Mouse (Mus musculus) embryonic fibroblast, embryonic 13.5 days (primary cell): ENCODE results near the gene Tusc2. TPM values are rescaled to one million over a fixed set of nuclear protein-coding genes. Genes with fewer than 3 reads are reported as not detected.
A peak's percentile ranks its signal among the peaks of the same experiment; 100 is the strongest.

Experiments
- H3K27ac ChIP-seq: 2 replicates; pipeline ENCODE4 v1.5.1; 2012; ENCODE audit warnings: low read length, control low read depth, inconsistent platforms; ENCODE audit not compliant: insufficient read depth
- H3K4me1 ChIP-seq: 2 replicates; pipeline ENCODE4 v1.6.1; 2011; ENCODE audit warnings: low read length; ENCODE audit not compliant: control insufficient read depth, insufficient read depth
- H3K4me3 ChIP-seq: 2 replicates; pipeline ENCODE4 v1.5.1; 2011; ENCODE audit warnings: mild to moderate bottlenecking, control low read depth, low read length; ENCODE audit not compliant: insufficient read depth
- CTCF ChIP-seq: IDR thresholded peaks from 2 replicates; pipeline ENCODE4 v1.5.1; 2011; ENCODE audit warnings: mild to moderate bottlenecking, control low read depth, low read length, moderate library complexity, borderline replicate concordance; ENCODE audit not compliant: insufficient read depth
- POLR2A ChIP-seq: IDR thresholded peaks from 2 replicates; pipeline ENCODE4 v1.6.1; 2011; ENCODE audit warnings: low read depth, mild to moderate bottlenecking, control low read depth, low read length, moderate library complexity
- polyA plus RNA-seq: library from polyadenylated mRNA; stranded (reverse); fragments of >200 nt; gene quantifications from 2 replicates; pipeline ENCODE4 v1.2.4, GENCODE M21; 2011; ENCODE audit warnings: low read depth; ENCODE audit not compliant: missing spikeins, insufficient read length

Tusc2 gene
- polyA plus RNA-seq, 1 experiment, result 14.5 TPM

DNA sequence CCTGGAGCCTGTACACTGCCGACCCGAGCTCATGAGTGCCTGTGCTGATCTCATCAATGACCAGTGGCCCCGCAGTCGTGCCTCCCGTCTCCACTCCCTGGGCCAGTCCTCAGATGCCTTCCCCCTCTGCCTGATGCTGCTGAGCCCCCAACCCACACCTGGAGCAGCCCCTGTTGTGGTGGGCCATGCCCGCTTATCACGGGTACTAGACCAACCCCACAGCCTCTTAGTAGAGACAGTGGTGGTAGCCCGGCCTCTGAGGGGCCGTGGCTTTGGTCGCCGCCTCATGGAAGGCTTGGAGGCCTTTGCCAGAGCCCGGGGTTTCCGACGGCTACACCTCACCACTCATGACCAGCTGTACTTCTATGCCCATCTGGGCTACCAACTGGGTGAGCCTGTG lies 20.1 kb downstream of the Tusc2 start:
- H3K4me3 ChIP-seq, result no peak overlapping the region
- H3K27ac ChIP-seq, result no peak overlapping the region
- TF ChIP-seq POLR2A, result no peak
- no peak for TF ChIP-seq CTCF
- H3K4me1 ChIP-seq, result peaks cover 5% of the 10 kb centered on the region; the same call in 1 of the 2 replicates

DNA sequence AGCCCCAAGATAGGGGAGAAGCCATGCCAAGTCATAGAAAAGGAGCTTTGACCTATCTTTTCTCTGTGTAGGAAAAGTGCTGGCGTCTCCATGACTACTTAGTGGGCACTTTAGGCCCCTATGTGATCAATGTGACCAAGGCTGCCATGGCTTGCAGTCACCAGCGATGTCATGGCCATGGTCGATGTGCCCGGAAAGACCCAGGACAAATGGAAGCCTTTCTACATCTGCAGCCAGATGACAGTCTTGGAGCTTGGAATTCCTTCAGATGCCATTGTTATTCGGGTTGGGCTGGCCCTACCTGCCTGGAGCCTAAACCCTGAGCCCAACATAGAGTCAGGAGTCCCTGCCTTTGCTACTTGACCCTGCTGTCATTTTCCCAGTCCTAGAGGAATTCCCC lies 23.4 kb downstream of the Tusc2 start:
- Histone ChIP-seq H3K4me3 (no peak overlapping the region), H3K4me1 (peaks cover 5% of the 10 kb centered on the region; the same call in 1 of the 2 replicates), H3K27ac (no peak overlapping the region)
- TF ChIP-seq CTCF (no peak), POLR2A (no peak)

DNA sequence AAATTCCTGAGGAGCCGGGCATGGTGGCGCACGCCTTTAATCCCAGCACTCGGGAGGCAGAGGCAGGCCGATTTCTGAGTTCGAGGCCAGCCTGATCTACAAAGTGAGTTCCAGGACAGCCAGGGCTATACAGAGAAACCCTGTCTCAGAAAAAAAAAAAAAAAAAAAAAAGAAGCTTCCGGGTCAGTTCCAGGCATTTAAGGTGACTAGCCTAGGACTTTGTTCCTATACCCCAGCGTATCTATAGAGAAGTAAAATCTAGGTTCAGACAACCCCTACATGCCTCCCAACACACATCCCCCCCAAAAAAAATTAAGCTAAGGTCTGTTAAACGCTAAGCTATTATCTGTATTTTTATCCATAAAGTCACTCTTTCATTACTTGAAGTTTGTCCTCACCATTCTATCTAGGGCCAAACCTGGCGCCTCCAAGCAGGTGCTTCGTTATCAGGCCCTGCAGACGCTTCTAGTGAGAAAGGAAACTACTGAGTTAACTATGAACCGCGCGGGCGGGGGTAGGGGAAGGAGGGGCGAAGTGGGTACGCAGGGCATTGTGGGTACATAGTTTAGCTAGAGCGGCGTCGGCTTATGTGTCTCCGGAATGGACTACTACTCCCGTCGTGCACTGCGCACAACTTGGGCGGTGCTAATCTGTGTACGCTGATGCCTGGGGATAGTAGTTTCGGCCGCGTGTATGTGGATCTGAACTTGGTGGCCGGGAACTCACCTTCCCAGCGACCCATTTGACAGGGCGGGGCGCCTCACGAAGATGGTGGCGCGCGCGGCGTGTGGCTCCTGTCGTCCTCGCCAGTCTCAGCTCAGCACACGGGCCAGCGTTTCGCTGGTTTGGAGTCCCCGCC lies 24.1 kb downstream of the Tusc2 start, which contains the start of gene Ifrd2:
Gene Ifrd2, plus strand, starts transcription at position 669 of the 859 bp plus-strand sequence.
- peak; percentile 71 for TF ChIP-seq POLR2A
- TF ChIP-seq CTCF, result no peak
- Histone ChIP-seq H3K4me1 (peaks cover 5% of the 10 kb centered on the region; the same call in 1 of the 2 replicates), H3K27ac (no peak within 1 kb of the TSS), H3K4me3 (peak within 1 kb of the TSS; percentile 78)

DNA sequence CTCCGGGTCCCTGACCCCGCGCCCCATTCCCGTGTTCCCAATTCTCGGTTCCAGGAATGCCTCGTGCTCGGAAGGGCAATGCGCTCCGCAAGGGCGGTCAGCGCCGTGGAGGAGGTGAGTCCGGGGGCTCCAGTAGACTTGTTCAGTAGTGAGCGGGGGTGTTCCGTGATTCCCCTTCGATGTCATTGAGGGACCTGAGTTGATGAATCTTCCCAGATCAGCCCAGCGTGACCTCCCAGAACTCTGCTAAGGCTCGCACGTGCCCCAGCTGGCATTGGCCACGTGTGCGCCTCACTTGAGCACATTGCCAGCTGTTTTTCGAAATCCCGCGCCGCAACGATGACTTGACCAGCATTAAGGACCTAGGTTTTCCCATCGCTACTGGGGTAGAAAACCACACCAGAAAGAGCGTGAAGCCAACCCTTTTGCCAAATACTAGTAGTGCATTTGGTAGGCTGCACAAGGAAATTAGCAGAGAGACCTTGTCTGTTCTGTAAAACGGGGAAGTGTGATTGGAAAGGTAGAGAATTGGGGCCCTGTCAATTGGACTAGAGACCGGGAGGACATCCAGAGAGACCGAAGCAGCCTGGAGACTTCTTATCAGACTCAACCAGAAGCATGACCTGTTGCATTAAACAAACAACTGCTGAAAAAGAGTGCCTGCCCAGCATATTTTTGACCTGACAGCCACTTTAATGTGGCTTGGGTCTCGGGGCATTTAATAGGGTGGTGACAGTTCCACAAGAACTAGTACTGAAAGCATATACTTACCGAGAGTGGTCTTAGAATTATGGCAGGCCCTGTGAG lies 25.0 kb downstream of the Tusc2 start:
- peak overlapping the region; percentile 78 for H3K4me3 ChIP-seq
- peaks cover 5% of the 10 kb centered on the region; the same call in 1 of the 2 replicates for H3K4me1 ChIP-seq
- no peak for TF ChIP-seq CTCF
- no peak for TF ChIP-seq POLR2A
- H3K27ac ChIP-seq, result no peak overlapping the region

DNA sequence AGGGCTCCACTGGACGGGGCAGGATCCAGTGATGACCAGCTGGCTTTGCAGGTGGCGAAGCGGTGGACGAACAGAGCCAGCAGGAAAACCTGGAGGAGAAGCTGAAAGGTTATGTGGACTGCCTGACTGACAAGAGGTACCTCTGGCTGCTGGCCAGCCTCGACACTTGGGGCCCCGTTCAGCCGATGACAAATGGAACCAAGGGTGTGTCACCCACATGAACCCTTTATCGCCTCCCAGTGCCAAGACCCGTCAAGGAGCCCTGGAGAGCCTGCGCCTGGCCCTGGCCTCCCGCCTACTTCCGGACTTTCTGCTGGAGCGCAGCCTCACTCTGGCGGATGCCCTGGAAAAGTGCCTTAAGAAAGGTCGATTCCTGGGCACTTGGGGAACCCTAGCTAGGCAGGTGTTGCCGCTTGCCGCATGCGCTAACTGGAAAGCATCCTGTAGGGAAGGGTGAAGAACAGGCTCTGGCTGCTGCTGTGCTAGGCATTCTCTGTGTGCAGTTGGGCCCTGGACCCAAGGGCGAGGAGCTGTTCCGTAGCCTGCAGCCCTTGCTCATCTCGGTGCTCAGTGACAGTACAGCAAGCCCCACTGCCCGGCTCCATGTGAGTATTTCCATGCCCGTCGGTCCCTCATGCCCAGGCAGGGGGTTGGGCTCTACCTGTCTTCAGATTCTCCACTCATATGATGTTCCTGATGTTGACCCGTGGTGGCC lies 27.2 kb downstream of the Tusc2 start:
- H3K4me3 ChIP-seq, result no peak overlapping the region

DNA sequence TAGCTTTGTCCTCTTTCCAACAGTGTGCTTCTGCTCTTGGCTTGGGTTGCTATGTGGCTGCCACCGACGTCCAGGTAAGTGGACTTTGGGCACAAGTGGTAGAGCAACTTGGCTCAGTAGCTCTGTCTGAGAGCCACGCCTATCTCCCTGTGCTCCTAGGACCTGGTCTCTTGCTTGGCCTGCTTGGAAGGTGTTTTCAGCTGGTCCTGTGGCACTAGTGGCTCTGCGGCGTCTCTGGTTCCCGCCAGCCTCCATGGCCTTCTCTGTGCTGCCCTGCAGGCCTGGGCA lies 27.7 kb downstream of the Tusc2 start:
- Histone ChIP-seq H3K4me3 (no peak overlapping the region), H3K4me1 (peaks cover 5% of the 10 kb centered on the region; the same call in 1 of the 2 replicates), H3K27ac (no peak overlapping the region)
- TF ChIP-seq POLR2A, result no peak
- no peak for TF ChIP-seq CTCF

More for the DNA sequence above, 27.2 kb downstream of the Tusc2 start:
- H3K4me1 ChIP-seq, result peaks cover 5% of the 10 kb centered on the region; the same call in 1 of the 2 replicates
- TF ChIP-seq POLR2A (no peak), CTCF (no peak)
- H3K27ac ChIP-seq, result no peak overlapping the region

DNA sequence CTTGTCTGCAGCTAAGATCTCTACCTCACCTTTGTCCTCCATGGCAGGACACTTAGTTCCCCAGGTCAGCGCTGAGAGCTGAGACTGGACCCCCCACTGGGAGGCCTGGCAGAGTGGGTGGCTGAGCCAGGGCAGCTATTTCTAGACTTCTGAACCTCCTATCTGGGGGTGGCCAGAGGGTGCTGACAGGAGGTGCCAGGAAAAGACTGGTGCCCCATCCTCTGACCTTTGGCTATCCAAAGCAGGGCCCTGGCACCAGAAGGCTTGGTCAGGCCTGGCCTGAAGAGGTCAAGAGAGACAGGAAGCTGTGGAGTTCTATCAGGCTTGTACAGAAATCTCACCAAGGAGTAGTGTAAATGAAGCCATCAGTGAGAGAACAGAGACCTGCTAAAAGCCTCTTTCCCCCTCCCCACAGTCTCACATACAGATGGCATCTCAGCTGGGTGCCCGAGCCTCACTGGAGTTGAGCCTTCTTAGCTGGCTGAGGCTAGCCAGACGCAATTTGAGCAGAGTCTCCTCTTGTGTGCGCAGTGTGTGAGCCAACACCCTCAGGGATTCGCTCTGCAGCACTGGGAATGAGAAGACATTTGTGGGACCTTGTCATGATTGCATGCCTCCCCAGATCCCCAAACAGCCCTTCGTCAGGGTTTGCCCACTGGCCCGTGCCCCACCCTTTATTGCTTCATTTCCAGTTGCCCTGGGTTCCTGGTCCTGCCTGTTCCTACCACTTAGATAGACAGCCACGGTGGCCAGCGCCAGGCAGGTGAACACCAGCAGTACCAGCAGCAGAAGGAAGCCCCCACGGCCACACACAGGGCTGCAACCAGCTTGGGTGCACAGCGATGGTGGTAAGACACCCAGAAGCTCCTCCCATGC lies 30.3 kb downstream of the Tusc2 start:
- Histone ChIP-seq H3K4me3 (no peak overlapping the region), H3K4me1 (peaks cover 5% of the 10 kb centered on the region; the same call in 1 of the 2 replicates), H3K27ac (no peak overlapping the region)
- TF ChIP-seq POLR2A, result no peak
- no peak for TF ChIP-seq CTCF

DNA sequence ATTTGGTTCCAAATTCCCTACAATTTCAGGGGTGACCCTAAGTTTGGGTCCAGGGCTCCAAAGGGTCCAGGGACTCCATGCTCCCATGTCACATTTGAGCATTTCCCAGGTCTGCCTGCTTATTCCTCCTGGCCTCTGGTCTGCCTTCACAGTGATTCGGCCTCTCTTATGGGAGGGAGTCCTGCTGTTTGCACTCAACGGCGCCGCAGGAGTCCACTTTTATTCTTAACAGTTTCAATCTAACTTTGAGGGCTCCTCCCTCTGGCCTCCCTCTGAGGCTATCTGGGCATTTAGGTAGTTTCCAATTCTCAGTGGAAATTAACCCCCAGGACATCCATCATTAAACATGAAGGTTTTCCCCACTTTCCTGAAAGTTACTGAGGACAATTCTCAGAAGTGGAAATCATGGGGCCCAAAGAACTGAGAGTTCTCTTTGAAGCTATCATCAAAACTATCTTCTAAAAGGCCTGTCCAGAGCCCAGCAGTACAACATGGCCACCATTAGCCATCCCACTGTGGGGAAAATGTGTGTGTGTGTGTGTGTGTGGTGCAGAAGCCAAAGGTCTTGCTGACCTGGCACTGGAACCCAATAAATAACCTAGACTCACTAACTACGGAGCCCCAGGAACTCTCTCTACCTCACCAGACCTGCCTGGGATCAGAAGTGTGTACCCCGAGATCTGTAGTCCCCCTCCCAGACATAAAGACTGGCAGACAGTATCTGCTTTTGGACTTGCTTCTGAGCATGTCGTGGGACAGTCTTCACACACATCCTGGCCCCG lies 31.4 kb downstream of the Tusc2 start:
- TF ChIP-seq CTCF (no peak), POLR2A (no peak)
- Histone ChIP-seq H3K4me3 (no peak overlapping the region), H3K4me1 (no peaks in the 10 kb centered on the region), H3K27ac (no peak overlapping the region)
